Mouse (Mus musculus): ENCODE data around the gene Ccdc33. TPM values are rescaled to one million over a fixed set of nuclear protein-coding genes. Genes with fewer than 3 reads are reported as not detected.

The Ccdc33 gene
- total RNA-seq, 2 experiments from 2014 or later: not detected

DNA sequence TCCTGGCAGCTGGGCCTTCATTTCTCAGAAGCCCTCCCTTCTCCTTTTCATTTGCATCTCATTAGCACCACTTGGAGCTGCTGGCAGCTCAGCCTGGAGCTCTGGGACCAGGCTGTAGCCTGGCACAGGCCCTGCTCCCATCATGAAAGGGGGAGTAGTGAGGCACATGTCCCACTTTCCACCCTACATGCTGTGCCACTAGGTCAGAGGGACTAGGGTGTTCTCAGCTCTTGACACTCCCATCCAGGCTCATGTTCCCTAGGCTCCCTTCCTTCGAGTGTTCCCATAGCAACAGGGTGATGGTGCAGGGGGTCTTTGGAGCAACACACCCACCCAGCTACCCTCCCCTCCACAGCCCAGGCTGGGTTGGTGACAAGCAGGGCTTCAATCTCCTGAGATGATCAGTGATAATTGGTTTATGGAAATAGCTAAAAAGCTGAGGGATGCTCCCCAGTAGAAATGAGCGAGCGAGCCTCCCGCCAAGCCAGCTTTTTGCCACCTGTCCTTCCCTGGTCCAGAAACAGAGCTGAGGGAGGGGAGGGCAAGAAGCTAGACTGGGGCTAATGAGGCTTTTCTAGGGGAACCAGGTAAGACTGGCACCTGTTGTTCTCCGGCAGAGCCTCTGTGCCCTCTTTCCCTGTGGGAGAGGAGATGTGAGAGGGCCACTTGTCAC is 21.9 kb downstream of the Ccdc33 start:
- Histone ChIP-seq H3K27ac (no peak overlapping the region), H3K4me3 (no peak overlapping the region)
- intact Hi-C loops (cut with DNase I): no loop called here
- TF ChIP-seq CTCF (IDR thresholded peaks at IDR 0.05): no peak
- no peak for DNase-seq

GRCm38 (mm10) chr9:58095977-58096376 is 22.6 kb downstream of the Ccdc33 start:
- Histone ChIP-seq H3K4me3 (no peak overlapping the region), H3K27ac (no peak overlapping the region)
- DNase-seq: no peak
- intact Hi-C loops (cut with DNase I): no loop called here
- no peak for TF ChIP-seq CTCF (IDR thresholded peaks at IDR 0.05)

- Histone ChIP-seq H3K27ac (no peak overlapping the region), H3K4me3 (no peak overlapping the region)
- no peak for TF ChIP-seq CTCF (IDR thresholded peaks at IDR 0.05)
- intact Hi-C loops (cut with DNase I): no loop called here
- DNase-seq: no peak
Measured at GRCm38 (mm10) chr9:58093776-58094175, 24.8 kb downstream of the Ccdc33 start.

DNA sequence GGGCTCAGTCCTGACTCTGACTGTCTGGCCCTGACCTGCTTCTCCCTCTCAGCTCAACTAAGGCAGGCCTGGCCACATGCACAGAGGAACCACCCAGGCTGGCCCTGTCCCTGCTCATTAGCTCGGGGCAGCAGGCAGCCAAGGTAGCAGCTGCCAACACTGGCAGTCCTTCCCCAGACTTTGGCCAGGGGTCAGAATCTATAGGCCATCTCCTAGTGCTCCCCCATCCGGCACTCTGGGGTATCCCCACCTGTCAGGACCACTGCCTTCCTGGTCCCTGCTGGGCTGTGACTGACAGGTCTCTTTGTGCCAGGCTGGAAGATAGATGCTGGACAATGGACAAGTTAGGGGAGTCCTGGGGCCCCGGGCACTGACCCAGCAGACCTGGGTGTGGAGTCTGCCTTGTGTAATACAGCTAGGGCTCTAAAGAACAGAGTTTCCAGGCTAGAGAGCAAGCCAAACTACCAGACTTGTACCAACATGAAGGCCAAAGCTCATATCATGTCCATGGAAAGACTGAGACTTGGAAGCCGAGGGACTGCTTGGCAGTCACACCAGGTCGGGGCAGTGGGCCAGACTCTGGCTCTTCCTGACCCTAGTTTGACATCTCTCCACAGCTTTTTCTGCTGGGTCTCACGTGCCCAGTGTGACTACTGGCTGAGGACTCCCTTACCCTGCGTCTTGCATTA is 25.9 kb downstream of the Ccdc33 start:
- DNase-seq: peak; percentile 77
- intact Hi-C loops (cut with DNase I): no loop called here
- H3K4me3 ChIP-seq: no peak overlapping the region
- no peak for TF ChIP-seq CTCF (IDR thresholded peaks at IDR 0.05)
- H3K27ac ChIP-seq: peak overlapping the region; percentile 53

DNA sequence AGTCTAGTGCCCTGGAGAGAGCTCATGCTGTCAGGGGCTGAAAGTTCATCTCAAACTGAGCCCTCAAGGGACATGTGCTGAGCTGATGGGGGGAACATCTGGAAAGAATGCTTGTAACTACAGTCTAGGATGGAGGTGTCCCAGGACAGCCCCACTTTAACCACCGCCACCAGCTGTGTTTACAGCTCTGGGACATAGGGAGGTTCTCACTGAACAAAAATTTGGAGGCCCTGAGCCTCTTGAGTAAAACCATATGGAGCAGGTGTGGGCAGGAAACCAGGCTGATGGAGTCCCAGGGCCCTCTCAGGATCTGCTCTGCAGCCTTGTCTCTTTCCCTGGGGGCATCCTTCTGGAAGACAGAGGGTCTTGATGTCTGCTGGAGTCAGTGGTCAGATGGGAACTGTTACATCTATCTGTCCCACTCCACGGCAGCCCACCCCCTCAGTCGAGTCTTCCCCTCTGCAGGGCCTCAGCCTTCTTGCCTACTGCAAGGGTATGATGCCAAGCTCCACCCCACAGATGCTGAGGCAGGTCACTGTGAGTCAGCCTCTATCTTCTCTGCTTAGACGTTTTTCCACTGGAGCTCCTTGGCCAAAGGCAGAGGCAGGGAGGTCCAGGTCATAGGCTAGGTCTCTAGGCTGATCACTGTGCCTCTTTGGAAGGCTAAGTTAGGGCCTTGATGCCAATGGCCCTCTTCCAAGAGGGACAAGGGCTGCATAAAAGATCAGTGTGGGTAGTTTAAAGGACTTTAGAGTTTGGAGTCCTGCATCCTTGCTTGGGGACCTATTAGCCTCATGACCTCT is 26.8 kb downstream of the Ccdc33 start:
- TF ChIP-seq CTCF (IDR thresholded peaks at IDR 0.05): no peak
- Histone ChIP-seq H3K27ac (peak overlapping the region; percentile 53), H3K4me3 (no peak overlapping the region)
- intact Hi-C loops (cut with DNase I): no loop called here
- DNase-seq: peak; percentile 59

GRCm38 (mm10) chr9:58087277-58087998 is 31.2 kb downstream of the Ccdc33 start:
- intact Hi-C loops (cut with DNase I): no loop called here
- TF ChIP-seq CTCF (IDR thresholded peaks at IDR 0.05): no peak
- H3K4me3 ChIP-seq: no peak overlapping the region
- no peak overlapping the region for H3K27ac ChIP-seq
- no peak for DNase-seq

DNA sequence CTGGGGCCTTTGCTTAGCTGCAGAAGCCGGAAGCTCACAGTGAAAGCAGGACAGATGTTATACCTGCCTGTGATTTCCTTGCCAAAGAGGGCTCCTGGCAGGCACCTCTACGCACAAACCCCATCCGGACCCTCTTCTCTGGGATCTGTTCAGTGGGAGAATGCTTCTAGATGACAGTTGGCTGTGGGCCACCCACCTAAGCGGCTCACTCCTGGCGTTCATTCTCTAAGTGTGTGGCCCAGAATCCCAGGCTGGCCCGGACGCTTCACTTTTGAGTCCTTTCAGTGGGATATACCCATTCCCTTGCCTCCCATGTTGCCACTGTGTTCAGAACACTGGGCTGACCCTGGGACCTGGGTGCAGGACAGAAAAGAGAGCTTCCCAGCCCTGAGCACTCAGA is 31.8 kb downstream of the Ccdc33 start:
- Histone ChIP-seq H3K4me3 (no peak overlapping the region), H3K27ac (no peak overlapping the region)
- intact Hi-C loops (cut with DNase I): no loop called here
- DNase-seq: no peak
- TF ChIP-seq CTCF (IDR thresholded peaks at IDR 0.05): no peak

DNA sequence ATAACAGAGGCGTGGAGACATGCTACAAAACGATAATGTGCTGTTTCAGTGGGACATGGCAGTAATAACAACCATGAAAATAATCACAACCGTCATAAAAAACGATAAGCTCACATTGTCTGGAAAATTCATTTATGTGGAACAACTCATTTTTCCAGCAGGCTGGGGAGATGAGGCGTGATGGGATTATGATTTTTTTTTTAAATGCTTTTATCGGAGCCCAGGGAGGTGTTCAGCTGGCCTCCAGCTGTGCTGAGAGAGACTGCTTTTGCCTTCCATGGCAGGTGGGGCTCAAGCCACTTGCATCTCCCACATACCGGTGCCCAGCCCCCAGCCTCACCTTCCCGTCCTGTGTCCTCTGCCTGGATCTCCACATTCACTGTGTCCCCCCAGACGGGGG is 32.4 kb downstream of the Ccdc33 start:
- TF ChIP-seq CTCF (IDR thresholded peaks at IDR 0.05): no peak
- no peak for DNase-seq
- Histone ChIP-seq H3K27ac (no peak overlapping the region), H3K4me3 (no peak overlapping the region)
- intact Hi-C loops (cut with DNase I): no loop called here

GRCm38 (mm10) chr9:58085074-58085473 is 33.5 kb downstream of the Ccdc33 start:
- Histone ChIP-seq H3K4me3 (no peak overlapping the region), H3K27ac (no peak overlapping the region)
- DNase-seq: no peak
- intact Hi-C loops (cut with DNase I): no loop called here
- no peak for TF ChIP-seq CTCF (IDR thresholded peaks at IDR 0.05)

DNA sequence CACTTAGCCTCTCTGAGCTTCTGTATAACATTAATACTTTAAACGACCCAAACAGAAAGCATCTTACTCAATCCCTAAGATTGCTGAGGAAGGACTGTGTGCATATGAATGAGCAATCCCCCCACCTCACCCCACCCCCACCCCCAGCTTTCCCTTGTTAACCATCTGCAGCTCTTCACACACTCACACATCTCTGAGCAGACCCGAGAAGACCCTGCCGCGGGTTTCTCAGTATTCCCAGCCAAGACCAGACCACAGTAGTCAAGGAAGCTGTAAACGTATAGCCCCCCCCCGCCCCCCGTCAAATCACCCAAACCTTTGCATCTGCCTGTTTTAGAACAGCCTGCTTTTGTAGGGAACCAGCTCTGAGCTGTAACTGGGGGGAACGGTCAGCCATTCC is 34.0 kb downstream of the Ccdc33 start:
- intact Hi-C loops (cut with DNase I): no loop called here
- no peak for DNase-seq
- H3K27ac ChIP-seq: no peak overlapping the region
- no peak for TF ChIP-seq CTCF (IDR thresholded peaks at IDR 0.05)
- H3K4me3 ChIP-seq: no peak overlapping the region

GRCm38 (mm10) chr9:58074561-58074960 is 44.1 kb downstream of the Ccdc33 start:
- TF ChIP-seq CTCF (IDR thresholded peaks at IDR 0.05): no peak
- Histone ChIP-seq H3K27ac (no peak overlapping the region), H3K4me3 (no peak overlapping the region)
- intact Hi-C loops (cut with DNase I): no loop called here
- no peak for DNase-seq

- peak; percentile 27 for DNase-seq
- Histone ChIP-seq H3K4me3 (no peak overlapping the region), H3K27ac (no peak overlapping the region)
- intact Hi-C loops (cut with DNase I): no loop called here
- TF ChIP-seq CTCF (IDR thresholded peaks at IDR 0.05): no peak
Measured at GRCm38 (mm10) chr9:58067546-58067945, 51.1 kb downstream of the Ccdc33 start.

DNA sequence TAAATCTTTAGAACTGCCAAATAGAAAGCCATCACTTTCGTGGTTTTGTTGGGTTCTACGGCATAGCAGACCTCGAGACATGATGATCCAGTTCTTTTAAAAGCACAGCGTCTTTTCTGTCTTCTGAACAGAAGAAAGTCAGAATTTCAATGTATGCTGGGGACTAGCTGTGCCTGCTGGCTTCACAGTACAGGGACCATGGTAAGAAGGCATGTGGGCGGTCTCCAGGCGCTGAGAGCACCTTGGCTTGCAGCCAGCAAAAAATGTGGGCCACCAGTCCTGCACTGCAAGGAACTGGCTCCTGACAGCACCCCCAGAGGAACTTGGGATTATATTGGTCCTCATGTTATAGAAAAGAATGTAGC is 51.9 kb downstream of the Ccdc33 start:
- no peak for TF ChIP-seq CTCF (IDR thresholded peaks at IDR 0.05)
- DNase-seq: no peak
- intact Hi-C loops (cut with DNase I): no loop called here
- Histone ChIP-seq H3K4me3 (no peak overlapping the region), H3K27ac (no peak overlapping the region)

Measured in gastrocnemius, adult 2 months (tissue).